Mouse (Mus musculus): ENCODE results near the gene Cyp2w1.

The Cyp2w1 gene

GRCm38 (mm10) chr5:139398786-139399185 lies 46.4 kb downstream of the Cyp2w1 start:
- DNase-seq (ENCODE audit: low read depth in 2 of 2, low spot score in 2 of 2): no peak

- DNase-seq (ENCODE audit: low read depth in 2 of 2, low spot score in 2 of 2): no peak
Observed at GRCm38 (mm10) chr5:139399991-139400390, 47.6 kb downstream of the Cyp2w1 start.

GRCm38 (mm10) chr5:139402106-139402505 lies 49.7 kb downstream of the Cyp2w1 start:
- DNase-seq (ENCODE audit: low read depth in 2 of 2, low spot score in 2 of 2): no peak

GRCm38 (mm10) chr5:139403692-139404260 lies 51.4 kb downstream of the Cyp2w1 start:
- no peak for DNase-seq (ENCODE audit: low read depth in 2 of 2, low spot score in 2 of 2)

- DNase-seq (ENCODE audit: low read depth in 2 of 2, low spot score in 2 of 2): no peak
Observed at GRCm38 (mm10) chr5:139404801-139405401, 52.5 kb downstream of the Cyp2w1 start, which contains the start of gene C130050O18Rik. Gene C130050O18Rik (plus strand): TSS chr5:139405280.

GRCm38 (mm10) chr5:139405478-139405877 lies 53.1 kb downstream of the Cyp2w1 start:
- no peak for DNase-seq (ENCODE audit: low read depth in 2 of 2, low spot score in 2 of 2)

- DNase-seq (ENCODE audit: low read depth in 2 of 2, low spot score in 2 of 2): no peak
Observed at GRCm38 (mm10) chr5:139405953-139406352, 53.5 kb downstream of the Cyp2w1 start.
